Mouse (Mus musculus) c-Kit-positive CD71-positive TER-119-positive erythroid progenitor cells, embryonic 14.5 days (primary cell): Measurements from ENCODE around the gene Tmeff2.

Experiments used
- DNase-seq: peaks from one replicate; pipeline ENCODE4 v3.0.0-alpha.2; 2013; ENCODE audit warnings: low spot score

The Tmeff2 gene

DNA sequence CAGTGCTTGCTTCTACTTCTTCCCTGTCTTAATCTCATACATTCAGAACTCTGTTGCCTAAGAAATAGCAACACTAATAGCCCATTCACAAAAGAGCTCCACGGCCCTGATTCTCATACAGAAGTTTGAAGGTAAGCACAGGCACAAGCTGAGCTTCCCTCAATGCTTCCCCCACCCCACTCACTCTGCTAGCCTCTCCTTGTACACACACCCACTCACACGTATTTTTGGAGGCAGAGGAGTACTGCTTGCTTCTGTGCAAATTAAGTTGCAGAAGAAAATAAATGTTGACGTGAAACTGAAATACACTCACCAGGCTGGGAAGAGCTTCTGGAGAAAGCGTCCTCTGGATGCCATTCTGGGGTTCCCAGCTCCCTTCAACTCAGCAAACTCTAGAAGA is 80.1 kb downstream of the Tmeff2 start:
- no peak for DNase-seq

DNA sequence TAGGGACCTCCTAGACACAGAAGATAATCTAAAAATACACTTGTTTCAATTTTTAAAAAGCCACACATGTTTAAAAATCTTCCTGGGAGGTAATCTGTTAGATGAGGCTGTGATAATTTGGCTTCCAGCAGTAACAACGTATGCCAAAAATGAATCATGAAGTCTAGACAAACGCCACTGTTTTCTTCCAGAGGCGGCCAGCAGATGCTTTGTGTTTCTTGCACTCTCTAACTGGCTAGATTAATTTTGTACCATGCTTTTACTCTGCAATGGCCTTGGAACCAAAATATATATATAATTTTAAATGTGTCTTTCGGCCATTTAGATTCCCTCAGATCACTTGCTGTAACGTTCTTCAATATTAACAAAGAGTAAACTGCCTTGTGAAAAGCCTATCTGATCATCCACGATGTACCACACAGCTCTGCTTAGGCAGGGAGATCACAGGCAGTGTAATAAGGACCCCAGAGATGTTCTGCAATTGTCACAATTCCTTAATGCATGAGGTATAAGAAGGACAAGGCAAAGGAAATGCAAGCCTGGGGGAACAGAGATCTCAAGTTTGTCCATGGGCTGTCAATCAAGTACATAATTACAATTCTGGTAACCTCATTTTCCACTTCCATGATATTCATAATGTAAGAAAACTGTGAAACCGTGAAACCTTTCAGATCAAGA is 80.8 kb downstream of the Tmeff2 start:
- no peak for DNase-seq

DNA sequence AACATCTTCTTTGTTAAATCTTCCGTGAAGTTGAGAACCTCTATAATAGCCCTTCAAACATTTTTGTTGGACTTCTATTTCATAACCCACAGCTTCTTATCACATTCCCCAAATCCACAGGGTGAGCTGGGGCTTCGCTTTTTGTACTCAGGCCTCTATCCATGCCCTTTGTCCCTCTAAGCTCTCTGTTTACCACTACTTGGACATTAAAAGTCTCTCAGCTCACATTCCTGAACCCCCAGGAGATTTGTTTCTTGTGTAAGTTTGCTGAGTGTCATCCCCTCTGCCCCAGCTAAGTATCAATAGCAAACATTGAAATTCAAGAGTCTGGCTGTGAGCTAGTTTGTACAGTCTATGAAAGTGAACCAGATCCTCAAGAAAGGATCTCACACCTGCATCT is 90.2 kb downstream of the Tmeff2 start:
- DNase-seq, result no peak

DNA sequence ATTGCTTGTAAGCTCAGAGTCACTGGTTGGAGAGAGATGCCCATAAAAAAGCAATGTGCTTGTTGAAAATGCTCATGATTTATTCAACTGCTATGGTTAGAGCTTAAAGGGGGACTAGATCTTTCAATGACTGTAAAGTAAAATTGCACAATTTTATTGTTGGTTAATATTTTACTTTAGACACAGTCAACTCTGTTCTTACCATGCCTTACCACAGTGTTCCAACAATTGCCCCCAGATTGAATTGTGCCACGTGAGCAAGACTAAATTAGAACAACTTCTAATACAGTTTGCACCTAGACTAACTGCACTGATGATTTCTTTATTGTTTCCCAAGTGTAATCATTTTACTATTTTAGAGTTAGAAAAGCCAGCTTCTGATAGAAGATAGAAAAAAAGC is 94.1 kb downstream of the Tmeff2 start:
- DNase-seq, result no peak

DNA sequence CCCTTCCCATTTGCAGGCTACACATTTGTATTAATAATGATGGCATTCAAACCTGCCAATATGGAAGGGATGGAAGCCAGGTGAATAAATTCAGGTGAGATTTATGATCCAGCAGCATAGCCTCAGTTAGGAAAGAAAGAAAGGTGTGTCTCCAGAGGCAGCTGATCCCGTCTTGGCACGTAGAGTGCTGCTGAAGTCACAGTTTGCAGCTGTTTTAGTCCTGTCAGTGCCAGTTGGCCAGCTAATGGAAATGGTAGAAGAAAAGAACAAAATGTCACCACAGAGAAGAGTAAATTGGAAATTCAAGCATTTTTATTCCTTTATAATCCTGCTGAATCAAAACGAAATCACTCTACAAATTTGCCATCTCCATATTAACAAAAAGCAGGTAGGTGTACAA is 99.3 kb downstream of the Tmeff2 start:
- DNase-seq, result no peak

DNA sequence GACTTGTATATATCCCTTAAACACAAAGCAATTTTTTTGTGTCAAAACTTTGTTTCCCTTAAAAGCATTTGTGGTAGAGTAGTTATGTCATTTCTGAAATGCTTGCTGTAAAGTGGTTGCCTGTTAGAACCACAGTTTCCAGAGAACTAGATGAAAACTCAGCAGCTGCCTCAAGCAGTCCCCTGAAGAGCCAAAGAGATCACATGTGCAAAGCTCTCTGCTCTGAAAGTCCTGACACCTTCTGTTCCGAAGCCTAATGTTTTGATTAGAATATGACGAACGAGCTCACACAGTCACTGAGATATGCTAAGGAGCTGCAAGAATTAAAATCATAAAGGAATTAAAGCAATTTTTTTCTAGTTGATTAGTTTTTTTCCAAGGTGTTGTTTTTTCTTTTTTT is 107.9 kb downstream of the Tmeff2 start:
- DNase-seq, result no peak

DNA sequence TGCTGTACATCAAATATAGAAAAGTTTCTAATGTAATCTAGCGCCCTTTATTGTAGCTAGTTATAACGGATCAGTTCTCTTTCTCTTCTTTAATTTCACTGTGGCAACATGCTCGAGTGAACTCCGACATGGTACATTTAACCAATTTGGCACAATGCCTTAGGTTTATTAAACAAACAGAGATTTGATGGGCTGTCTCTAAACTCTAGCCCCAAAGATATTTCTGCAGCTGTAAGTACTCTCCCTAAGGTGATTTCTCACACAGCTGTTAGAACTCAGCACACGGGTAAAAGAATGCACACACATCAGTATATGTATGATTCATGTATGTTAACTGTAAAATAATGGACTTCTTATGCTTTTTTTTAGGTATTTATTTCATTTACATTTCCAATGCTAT is 139.8 kb downstream of the Tmeff2 start:
- DNase-seq, result no peak

DNA sequence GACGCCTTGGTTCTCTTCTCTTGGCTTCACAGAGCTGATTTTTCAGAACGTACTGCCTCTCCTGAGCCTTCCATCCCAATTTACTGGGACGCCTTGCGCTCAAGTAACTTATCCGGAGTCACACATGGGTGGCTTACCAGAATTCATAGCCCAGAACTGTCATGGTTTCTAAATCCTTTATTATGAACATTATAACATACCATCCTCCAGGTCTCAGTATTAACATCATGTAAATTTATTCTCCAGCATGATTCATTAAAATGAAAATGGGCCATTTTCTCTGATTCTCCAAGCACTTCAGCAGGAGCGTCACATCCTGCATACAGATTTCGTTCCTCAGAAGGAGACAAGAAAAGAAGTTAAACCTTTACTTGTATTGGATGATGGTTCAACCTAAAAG is 144.4 kb downstream of the Tmeff2 start:
- DNase-seq, result no peak

DNA sequence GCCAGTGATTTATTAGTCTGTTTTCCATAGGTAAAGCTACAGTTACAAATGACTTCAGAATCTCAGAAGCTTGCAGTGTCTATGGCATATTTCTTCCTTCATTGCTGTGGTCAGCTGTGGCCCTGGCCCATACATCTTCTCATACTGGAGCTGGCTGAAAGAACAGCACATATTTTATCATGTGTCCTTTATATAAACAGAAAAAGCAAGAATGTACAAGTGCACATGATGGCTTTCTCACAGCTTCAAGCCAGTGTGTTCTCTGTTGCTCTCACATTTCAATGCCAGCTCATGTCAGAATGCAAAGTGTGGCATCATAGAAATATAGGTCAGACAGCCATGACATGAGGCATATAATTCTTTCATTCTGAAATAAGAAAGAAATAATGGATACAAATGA is 164.1 kb downstream of the Tmeff2 start:
- no peak for DNase-seq

DNA sequence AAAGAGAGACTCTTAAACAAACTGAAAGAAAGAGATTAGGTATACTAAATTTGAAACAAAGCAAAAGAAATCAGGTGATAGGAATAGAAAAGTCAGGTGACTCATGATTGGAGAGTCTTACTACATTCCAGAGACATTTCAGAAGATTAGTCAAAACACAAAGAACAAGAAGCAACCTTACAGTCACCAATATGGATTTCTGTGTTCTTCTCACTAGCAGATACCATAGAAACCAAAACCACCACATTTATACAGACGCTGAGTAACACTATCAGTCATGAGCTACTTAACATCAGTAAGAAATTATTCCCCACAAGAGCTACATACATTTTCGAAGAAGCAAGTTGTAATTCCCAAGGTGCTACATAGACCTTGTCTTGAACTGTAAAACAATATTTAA is 165.2 kb downstream of the Tmeff2 start:
- DNase-seq, result no peak

DNA sequence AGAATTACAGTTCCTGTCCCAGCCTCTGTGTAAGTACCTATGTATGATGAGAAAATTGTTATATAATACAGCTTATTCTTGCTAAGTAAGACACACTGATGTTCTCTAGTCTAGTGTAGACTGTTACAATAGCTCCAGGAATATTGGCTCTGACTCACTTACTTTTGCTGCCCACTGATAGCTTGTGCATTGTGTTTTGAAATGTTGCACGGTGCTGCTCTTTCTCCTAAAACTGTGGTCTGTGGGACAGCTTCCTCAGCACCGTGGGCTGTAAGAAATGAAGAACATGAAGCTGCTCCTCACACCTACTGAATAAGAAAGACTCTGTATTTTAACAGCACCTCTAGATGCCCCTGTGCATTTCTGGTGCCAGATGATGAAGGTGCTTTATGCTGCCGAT is 168.4 kb downstream of the Tmeff2 start:
- DNase-seq, result no peak

DNA sequence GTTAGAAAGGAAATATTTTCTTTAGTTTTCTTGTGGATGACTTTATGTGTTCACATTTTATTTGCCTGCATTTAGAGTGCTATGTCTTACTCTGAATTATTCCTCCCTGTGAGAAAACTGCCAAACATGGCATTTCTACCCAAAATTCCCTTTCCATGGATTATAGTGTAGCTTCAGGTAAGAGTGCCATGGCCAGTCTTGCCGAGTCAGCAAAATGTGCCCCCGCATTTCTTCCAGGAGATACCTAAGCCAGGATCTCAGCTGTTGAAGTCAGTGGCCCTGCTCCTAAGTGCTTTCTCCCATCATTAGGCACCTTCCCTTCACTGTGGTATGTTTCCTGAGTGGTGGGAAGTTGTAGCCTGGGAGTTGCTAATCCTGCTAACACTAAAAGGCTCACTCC is 168.8 kb downstream of the Tmeff2 start:
- no peak for DNase-seq

DNA sequence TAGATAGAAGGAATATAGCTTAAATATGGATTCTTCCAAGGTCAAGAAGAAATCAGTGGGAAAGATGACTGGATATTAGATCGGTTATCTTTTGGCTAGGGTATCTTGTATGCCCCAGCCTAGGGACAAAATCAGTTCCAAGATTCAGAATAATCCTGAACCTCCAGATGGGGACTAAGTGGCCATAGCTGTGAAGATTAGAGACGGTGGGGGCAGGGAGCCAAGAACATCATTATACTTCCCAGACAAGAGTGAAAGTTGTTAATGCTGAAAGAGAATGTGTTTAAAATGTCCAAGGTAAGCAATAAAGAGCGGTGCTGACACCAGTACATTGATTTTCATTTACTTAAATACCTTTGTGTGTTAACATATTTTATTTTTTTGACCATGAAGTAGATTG is 173.6 kb downstream of the Tmeff2 start:
- no peak for DNase-seq

DNA sequence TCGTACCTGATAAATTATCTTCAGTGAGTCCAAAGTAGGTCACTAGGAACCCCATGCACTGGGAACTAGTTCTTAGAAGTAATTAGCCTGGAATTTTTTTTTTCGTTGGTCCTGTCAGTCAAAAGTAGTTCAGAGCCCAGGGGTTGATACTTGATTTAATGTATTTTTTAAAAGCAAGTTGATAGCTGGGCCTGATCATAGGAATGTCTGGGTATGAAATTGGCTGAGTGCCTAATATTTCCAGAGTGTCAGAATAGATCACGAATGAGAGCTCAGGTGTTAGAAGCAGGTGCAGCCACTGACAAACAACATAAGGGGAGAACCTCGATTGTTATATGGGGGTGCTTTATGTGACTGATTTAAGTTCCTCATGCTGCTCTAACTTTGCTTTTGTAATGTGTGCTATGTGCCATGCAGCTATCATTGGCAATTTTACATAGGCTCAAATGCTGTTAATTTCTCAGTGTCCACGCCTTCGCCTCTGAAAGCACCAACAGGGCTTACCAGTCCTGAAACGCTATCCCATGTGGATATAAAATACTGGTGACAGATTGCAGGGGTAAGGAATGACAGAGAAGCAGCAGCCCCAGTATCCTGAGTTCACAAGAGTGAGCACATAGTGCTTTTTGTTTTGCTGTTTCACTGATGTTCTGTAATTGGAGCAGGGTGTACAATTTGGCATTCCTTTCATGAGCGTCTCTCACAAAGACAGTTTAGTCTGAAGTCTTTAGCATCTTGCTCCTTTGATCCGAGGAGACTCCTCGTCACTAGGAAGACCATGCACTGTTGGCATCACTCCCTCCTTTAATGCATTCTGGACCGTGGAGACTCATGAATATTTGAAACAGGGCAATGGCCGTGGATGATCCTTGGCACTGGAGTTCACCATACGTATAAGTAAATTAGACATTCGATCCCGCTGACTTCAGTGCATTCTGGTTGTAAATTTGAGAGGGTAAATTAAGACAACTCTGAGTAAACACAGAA is 175.6 kb downstream of the Tmeff2 start:
- no peak for DNase-seq

DNA sequence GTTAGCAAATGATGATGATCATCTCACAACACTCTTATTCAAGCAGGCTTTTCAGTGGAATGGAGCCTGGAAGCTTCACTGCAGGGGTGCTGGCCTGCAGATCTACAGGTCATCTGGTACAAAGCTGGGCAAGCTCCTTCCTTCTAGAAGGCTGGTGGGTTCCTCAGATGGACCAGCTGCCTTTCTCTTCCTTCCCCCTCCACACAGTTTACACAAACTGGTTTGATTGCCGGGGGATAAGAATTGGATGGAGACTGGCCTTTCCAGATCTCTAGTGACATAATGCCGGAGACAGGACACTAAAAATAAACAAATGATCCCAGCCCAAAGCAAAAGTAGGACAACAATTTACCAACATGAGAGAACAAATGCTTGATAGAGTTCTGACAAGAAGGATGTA is 188.5 kb downstream of the Tmeff2 start:
- DNase-seq, result no peak

DNA sequence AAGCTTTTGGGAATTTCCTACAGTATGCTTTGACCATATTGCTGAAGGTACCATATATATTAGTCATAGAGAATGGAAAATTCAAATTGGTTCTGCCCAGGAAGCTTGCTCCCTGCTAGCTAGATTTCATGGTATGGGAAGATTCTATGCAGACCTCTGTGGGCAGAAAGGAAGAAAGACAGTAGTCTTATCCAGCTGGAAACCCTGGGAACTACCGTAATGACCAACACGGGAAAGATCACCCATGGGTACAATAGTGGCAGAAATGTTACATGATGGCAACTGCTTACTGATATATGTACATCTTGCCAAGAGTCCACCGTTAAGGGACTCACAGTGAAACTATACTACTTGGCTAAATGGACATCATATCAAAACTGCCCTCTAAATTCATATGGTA is 189.4 kb downstream of the Tmeff2 start:
- DNase-seq, result no peak

DNA sequence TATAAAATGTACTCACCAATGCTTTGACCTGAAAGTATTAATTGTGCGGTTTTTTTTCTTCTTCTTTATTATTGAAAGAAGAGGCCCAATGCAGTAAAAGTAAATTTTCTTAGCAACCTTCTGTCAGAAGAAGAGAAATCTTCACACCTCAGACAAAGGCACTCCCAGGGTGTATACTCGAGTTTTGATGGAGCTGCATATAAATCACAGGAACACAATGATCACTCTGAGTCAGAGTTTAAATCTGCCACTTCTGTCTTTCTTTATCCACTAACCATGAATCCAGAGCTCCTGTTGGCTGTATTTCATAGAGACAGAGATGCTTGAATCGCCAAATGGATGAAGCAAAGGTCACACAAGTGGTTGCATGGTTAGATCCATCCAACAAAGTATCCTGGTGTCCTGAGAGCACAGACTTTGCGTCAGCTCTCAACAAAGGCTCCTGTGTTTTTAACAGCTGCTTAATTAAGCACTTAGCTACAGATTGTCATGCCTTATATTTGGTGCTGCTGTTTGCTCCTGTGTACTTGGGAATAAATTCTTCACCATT is 189.8 kb downstream of the Tmeff2 start:
- DNase-seq, result no peak

DNA sequence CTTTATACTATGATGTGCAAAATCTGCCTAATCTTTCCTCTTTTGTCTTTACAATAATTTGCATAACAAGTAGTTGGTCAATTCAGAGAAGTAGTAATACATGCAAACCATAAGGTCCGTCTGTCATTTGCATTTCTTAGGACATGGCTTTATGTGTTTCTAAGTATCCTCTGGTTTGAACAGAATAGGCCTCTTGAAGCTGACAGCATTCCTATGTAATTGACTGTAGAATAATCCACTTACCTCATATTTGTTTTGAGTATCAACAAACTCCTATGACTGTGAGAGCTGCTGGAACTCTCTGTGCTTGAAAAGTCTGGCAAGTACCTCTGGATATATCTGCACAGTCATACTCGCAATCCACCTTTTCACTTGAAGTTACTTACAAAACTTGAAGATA is 194.3 kb downstream of the Tmeff2 start:
- no peak for DNase-seq

DNA sequence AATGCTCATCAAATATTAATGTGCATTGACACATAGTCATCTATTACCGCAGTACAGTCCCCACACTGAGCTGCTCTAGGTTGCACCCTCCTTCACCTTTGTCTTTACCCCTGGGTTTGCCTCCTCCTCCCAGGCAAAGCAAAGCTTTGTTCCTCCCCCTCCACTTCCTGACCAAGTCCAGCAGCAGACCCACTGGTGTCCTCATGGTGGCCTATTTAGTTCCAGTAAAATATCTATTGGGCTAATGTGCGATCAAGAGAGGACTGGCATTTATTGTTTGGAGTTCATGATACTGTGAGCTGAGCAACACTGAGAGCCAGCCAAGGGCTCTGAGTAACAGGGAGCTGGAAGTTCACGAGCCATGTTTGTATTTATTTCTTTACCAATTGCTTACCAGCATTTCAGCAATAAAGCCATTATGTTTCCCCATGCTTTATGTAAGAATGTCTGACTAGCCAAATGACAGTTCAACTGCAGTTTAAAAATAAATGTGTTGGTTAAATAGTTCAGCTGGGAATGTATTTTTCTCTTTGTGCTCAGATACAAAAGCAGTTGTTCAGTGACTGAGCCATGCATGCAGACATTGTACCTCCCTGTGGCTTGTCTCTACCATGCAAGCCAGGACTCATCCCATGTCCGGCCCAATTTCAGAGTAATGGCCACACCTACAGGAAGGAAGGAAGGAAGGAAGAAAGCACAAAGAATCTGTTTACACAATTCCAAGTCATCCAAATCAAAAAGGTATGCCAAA is 196.6 kb downstream of the Tmeff2 start:
- no peak for DNase-seq

DNA sequence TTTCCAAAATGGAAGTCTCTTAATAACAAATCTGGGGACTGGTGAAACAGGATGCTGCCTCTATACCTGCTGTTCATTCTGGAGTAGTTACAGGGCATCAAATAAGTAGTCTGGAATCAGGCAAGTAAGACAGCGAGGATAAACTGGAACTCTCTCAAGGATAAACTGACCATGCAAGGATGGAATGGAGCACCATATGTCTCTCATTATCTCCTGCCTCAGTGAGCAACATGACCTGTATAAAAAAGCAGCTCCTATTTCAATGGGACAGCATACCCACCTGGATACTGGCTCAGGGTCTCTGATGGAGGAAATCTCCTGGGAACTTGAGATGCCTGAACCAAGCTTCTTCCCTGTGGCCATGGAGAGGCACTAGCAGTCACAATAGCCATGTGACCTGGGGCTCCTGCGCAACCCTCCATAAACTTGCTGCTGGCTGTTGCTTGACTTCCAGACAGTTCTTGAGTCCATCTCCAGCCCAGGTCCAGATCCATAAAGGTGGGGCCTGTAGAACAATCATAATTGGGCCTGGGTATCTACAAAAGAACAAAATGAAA is 200.7 kb downstream of the Tmeff2 start:
- DNase-seq, result no peak

DNA sequence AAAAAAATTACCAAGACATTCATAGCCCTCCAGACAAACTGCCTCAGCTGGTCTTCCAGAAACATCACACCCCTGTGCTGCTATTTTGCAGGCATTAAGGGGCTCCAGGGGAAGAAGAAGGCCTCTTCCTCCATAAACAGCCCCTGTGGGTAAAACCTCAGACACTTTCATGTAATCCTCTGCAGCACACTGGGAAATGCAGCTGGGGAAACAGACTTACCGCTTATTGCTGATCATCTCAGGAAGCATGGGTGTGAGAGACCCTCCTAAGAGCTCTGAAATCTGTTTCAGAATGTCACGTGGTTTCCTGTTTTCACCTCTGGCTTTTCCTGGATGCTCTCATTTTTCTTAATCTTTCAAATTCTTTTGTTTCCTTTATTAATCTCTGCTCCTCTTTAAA is 204.3 kb downstream of the Tmeff2 start:
- DNase-seq, result no peak

DNA sequence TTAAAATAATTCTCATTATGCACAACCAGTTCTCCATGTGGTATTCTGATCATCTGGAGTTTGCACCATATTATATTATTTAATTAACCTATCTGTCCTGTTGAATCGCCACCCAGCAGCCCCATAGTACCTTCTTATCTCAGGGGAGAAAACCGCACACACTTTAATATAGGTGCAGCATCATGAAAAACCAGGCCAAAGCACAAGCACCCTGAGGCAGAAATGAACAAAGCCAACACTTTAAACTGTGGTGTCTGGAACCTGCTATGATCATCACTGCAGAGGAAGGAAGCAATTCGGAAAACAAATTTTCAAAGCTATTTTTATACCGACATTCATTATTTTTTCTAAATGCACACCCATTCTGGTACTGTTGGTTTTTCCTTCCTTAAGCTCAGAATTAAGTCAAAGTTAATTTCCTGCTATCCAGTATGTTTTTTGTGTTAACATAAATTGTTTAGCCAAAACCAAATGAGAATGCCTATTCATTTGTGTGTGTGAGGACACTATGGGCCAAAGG is 206.0 kb downstream of the Tmeff2 start:
- DNase-seq, result no peak
